Mouse (Mus musculus) megakaryocyte, embryonic 14.5 days (primary cell): ENCODE measurements at regions not wholly inside any gene's neighbourhood (a gene's known extent, or its start where the extent isn't known, plus 50 kb on each side); places are given as distances from the start of the nearest gene placed in this dataset.

Experiments used
- FLI1 ChIP-seq: IDR thresholded peaks from 2 replicates; pipeline ENCODE4 v1.6.1; 2012; ENCODE audit warnings: low read length, inconsistent platforms, mixed read lengths
- GATA1 ChIP-seq: IDR thresholded peaks from 3 replicates; pipeline ENCODE4 v1.6.1; 2012; ENCODE audit warnings: mixed read lengths, low read length, inconsistent platforms, borderline replicate concordance

DNA sequence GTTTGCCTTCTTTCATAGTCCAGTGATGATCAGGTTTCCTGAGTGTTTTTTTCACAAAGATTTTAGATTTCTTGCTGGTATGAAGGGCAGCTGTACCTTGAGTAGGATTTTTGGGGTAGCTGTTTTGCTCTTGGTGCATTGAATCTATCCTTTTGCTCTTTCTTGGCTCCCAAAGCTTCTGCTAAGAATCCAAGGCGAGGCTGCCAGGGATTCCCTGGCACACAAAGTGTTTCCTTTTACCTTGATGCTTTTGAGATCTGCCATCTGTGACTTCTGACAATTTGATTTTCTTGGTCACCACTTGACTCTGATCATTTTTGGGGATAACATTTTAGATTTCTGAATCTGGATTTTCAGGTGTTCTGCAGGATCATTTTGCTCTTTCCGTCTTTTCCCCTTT lies 144.3 kb upstream of the Ghitm start:
- no peak for TF ChIP-seq GATA1
- no peak for TF ChIP-seq FLI1
